Mouse (Mus musculus) liver, embryonic 14.5 days (tissue): Measurements from ENCODE around the gene Rapgef1. TPM values are rescaled to one million over a fixed set of nuclear protein-coding genes. Genes with fewer than 3 reads are reported as not detected.
A peak's percentile ranks its signal among the peaks of the same experiment; 100 is the strongest.

Source experiments
- ATAC-seq: fragments of 200-750 bp; cut with Nextera tagmentation; 2 replicates; pipeline ENCODE4 v1.8.0; 2017; ENCODE audit warnings: moderate number of reproducible peaks, mild to moderate bottlenecking, moderate library complexity; ENCODE audit not compliant: insufficient read depth
- DNase-seq, 3 experiments: peaks; one replicate each; pipeline ENCODE4 v3.0.0-alpha.2; 2012 to 2013; ENCODE audit warnings: low read depth in 3 of 3, low spot score in 3 of 3
- H3K27ac ChIP-seq: fragments of 300-500 bp; sonication (generic); 2 replicates; pipeline ENCODE4 v1.5.1; 2014; ENCODE audit warnings: moderate library complexity, mild to moderate bottlenecking, control low read depth, inconsistent platforms
- H3K27me3 ChIP-seq: fragments of 300-500 bp; sonication (generic); 2 replicates; pipeline ENCODE4 v1.6.1; 2014; ENCODE audit warnings: mild to moderate bottlenecking, low read length, moderate library complexity; ENCODE audit not compliant: control insufficient read depth, insufficient read depth
- H3K36me3 ChIP-seq: fragments of 300-500 bp; sonication (generic); replicated peaks from 2 replicates; pipeline ENCODE4 v1.6.1; 2014; ENCODE audit warnings: low read depth; ENCODE audit not compliant: control insufficient read depth, insufficient read depth
- H3K4me1 ChIP-seq, 2 experiments: fragments of 200-500 bp in 1 of 2; fragments of 300-500 bp in 1 of 2; sonication (generic) in 1 of 2; replicated peaks; 2 replicates each; pipeline ENCODE4 v1.6.1; 2012 to 2014; ENCODE audit warnings: antibody characterized with exemption in 1 of 2, inconsistent platforms in 1 of 2, low read length in 1 of 2; ENCODE audit not compliant: control insufficient read depth in 2 of 2, insufficient read depth in 2 of 2
- H3K4me2 ChIP-seq: fragments of 300-500 bp; sonication (generic); 2 replicates; pipeline ENCODE4 v1.6.1; 2014; ENCODE audit warnings: low read depth, mild to moderate bottlenecking, control low read depth, moderate library complexity
- H3K4me3 ChIP-seq, 2 experiments: fragments of 200-500 bp in 1 of 2; fragments of 300-500 bp in 1 of 2; sonication (generic) in 1 of 2; 2 replicates each; pipeline ENCODE4 v1.5.1; 2012 to 2014; ENCODE audit warnings: low read depth in 2 of 2, low read length in 2 of 2, mild to moderate bottlenecking in 2 of 2, control low read depth in 1 of 2, inconsistent platforms in 1 of 2, moderate library complexity in 1 of 2; ENCODE audit not compliant: insufficient read depth in 1 of 2
- H3K9ac ChIP-seq: fragments of 300-500 bp; sonication (generic); replicated peaks from 2 replicates; pipeline ENCODE4 v1.6.1; 2014; ENCODE audit warnings: mild to moderate bottlenecking, control low read depth, moderate library complexity
- H3K9me3 ChIP-seq: fragments of 300-500 bp; sonication (generic); 2 replicates; pipeline ENCODE4 v1.6.1; 2016; ENCODE audit warnings: low read length, mixed read lengths; ENCODE audit not compliant: control insufficient read depth
- CTCF ChIP-seq: IDR thresholded peaks from 2 replicates; pipeline ENCODE4 v1.5.1; 2016; ENCODE audit warnings: antibody characterized with exemption, low read depth, control low read depth
- EP300 ChIP-seq: IDR thresholded peaks from 2 replicates; pipeline ENCODE4 v1.6.1; 2016; ENCODE audit warnings: antibody characterized with exemption, low read depth
- WGBS: fragments of 180-500 bp; shearing (Covaris S2); extraction: QIAGEN DNeasy Blood & Tissue Kit; methylation state at CpG from one replicate; pipeline ENCODE4 v1.1.7; 2014; ENCODE audit not compliant: insufficient replicate concordance; 5-methylcytosine and 5-hydroxymethylcytosine counted together
- polyA plus RNA-seq, 2 experiments: library from polyadenylated mRNA; depleted of rRNA in 1 of 2; stranded (reverse) in 1 of 2; unstranded in 1 of 2; fragments of >200 nt; fragmentation: Nextera tagmentation in 1 of 2; extraction: Ambion mirVana in 1 of 2; gene quantifications; 2 replicates each; pipeline versions ENCODE4 v1.2.1 to v1.2.3; 2012 to 2014

Rapgef1 gene
- polyA plus RNA-seq, 2 experiments, result 3.9 to 11.1 TPM

DNA sequence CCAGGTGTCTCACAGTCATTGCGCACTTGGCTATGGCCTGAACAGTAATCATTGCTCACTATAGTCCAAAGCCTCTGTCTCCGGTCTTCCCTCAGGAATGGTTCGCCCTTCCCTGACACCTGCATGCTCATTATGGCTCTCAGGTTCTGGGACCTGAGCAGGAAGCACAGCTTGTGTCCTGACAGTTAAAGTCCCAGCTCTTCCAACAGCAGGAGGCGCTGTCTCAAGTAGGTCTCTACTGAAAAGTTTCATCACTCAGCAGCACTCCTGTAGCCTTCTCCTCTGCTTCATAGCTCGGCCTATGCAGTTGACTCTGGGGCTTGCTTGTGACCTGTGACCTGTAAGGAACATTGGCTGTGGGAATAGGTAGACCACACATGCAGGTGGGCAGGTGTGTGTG is 45.9 kb downstream of the Rapgef1 start:
- DNase-seq, result no peak
- 79% methylated on average over 5 of the region's 5 CpGs for WGBS

DNA sequence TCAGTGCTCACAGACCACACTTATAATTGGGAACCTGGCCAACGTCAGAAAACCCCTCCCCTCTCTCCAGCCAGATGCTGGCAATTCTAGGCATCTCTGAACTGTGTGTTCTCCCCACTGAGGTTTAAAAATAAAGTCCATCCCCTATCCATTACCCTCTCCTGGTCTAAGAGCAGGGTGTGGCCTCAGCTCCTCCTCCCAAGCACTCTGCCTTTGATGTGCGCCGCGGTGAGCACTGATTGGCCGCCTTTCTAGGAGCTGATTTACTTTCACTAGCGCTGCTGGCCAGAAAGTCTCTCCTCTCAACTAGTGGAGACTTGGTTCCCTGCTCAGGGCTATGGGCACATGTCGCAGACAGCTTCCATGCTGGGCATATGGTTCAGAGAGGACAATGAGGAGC is 47.1 kb downstream of the Rapgef1 start:
- TF ChIP-seq CTCF (no peak), EP300 (no peak)
- Histone ChIP-seq H3K9ac (no peak overlapping the region), H3K4me1 (peaks cover 2 to 34% of the 10 kb centered on the region in 2 experiments), H3K9me3 (no peaks in the 10 kb centered on the region), H3K27ac (no peak overlapping the region), H3K4me3 (no peak overlapping the region), H3K27me3 (no peaks in the 10 kb centered on the region), H3K36me3 (no peaks in the 10 kb centered on the region), H3K4me2 (no peak overlapping the region)
- ATAC-seq, result peak; percentile 43; the same call in 1 of the 2 replicates
- DNase-seq, result no peak
- whole genome bisulfite sequencing, result 33% methylated on average over 7 of the region's 7 CpGs

More for the DNA sequence above, 45.9 kb downstream of the Rapgef1 start:
- H3K4me2 ChIP-seq, result no peak overlapping the region
- H3K4me3 ChIP-seq, result no peak overlapping the region
- H3K9ac ChIP-seq, result no peak overlapping the region
- no peaks in the 10 kb centered on the region for H3K9me3 ChIP-seq
- no peak for ATAC-seq
- no peaks in the 10 kb centered on the region for H3K36me3 ChIP-seq
- no peak overlapping the region for H3K27ac ChIP-seq
- H3K27me3 ChIP-seq, result no peaks in the 10 kb centered on the region
- peaks cover 2 to 38% of the 10 kb centered on the region in 2 experiments for H3K4me1 ChIP-seq
- TF ChIP-seq EP300 (no peak), CTCF (peak; percentile 63)

DNA sequence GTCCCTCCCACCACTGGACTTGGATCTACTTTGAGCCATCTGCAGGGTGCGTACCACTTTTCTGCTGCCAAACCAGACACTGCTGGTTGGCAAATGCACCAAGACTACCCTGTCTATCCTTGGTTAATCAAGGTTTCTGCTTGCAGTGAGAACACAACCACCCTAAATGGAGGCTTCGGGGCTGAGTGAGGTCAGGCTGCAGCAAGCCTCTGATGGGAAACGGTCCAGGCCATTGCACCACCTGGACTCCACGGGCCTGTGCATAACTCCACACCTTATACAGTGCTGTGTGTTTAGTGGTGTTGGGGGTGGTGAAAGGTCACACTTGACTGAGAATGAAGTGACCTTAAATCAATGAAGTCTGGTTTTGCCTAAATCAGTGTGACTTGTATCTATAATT is 47.6 kb downstream of the Rapgef1 start:
- Histone ChIP-seq H3K4me2 (no peak overlapping the region), H3K4me3 (no peak overlapping the region), H3K27me3 (no peaks in the 10 kb centered on the region), H3K9ac (no peak overlapping the region), H3K27ac (no peak overlapping the region), H3K9me3 (no peaks in the 10 kb centered on the region), H3K4me1 (peaks cover 2 to 29% of the 10 kb centered on the region in 2 experiments), H3K36me3 (no peaks in the 10 kb centered on the region)
- ATAC-seq, result no peak
- TF ChIP-seq CTCF (no peak), EP300 (no peak)
- no peak for DNase-seq
- 83% methylated on average over 4 of the region's 4 CpGs for WGBS

DNA sequence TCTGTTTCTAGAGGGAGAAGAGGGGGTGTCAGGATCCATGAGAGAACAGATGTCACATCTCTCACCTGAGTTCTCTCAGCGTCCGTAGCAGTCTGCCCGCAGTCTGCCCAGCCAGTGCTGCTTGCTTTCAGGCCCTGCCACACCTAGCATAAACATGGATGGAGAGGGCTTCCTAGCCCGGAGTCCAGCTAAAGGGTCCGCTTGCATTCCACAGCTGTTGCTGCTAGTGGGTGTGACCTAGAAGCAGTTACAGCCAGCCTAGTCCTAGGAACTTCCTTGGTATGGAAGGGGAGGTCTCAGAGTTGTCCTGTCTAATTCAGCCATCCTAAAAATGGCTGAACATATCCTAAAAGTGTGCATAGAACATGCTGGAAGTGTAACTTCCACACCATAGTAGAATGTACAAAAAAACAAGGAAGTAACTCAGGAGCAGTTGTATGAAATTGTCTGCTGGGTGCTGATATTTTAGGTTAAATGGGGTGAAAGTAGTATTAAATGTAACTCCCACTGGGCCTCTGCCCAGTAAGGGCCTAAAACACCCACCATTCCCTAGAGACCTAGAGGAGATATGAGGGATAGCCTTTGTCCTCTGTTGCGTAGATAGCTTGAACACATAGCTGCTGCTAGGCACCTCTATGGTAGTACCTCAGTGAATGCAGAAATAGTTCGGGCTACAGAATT is 48.6 kb downstream of the Rapgef1 start:
- Histone ChIP-seq H3K4me2 (no peak overlapping the region), H3K4me3 (no peak overlapping the region), H3K27me3 (no peaks in the 10 kb centered on the region), H3K9me3 (no peaks in the 10 kb centered on the region), H3K9ac (no peak overlapping the region), H3K27ac (no peak overlapping the region), H3K36me3 (no peaks in the 10 kb centered on the region), H3K4me1 (peaks cover 2 to 22% of the 10 kb centered on the region in 2 experiments)
- DNase-seq (no peak), ATAC-seq (no peak)
- WGBS, result 80% methylated on average over 7 of the region's 7 CpGs
- TF ChIP-seq EP300 (no peak), CTCF (no peak)

DNA sequence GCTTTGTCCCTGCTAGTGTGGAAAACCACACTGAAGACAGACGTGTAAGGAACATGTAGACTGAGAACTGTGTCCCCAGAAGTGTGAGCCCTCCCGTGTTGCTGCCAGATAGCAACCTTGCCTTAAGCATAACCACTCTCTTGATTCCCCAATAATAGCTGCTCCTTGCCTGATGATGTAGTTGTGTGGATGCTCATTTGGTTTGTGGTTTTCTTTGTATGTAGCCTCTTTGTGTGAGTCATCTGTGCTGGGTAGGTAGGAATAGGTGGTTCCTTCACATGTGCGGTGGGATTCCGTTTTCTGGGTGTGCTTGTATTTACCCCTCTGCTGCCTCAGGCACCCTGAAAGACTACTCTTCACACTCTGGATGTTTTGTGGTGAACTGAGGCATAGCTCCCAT is 49.4 kb downstream of the Rapgef1 start:
- no peak overlapping the region for H3K9ac ChIP-seq
- DNase-seq (no peak), ATAC-seq (no peak)
- H3K27ac ChIP-seq, result no peak overlapping the region
- H3K4me1 ChIP-seq, result peaks cover 2 to 18% of the 10 kb centered on the region in 2 experiments
- H3K9me3 ChIP-seq, result no peaks in the 10 kb centered on the region
- H3K36me3 ChIP-seq, result no peaks in the 10 kb centered on the region
- H3K4me2 ChIP-seq, result no peak overlapping the region
- H3K4me3 ChIP-seq, result no peak overlapping the region
- TF ChIP-seq CTCF (no peak), EP300 (no peak)
- WGBS, result 66% methylated on average over 4 of the region's 4 CpGs
- H3K27me3 ChIP-seq, result no peaks in the 10 kb centered on the region
